Mouse (Mus musculus) kidney, embryonic 15.5 days (tissue): ENCODE results near the gene Bpi. TPM values are rescaled to one million over a fixed set of nuclear protein-coding genes. Genes with fewer than 3 reads are reported as not detected.

Experiments
- ATAC-seq: fragments of 200-750 bp; cut with Nextera tagmentation; replicated peaks from 2 replicates; pipeline ENCODE4 v1.8.0; 2017; ENCODE audit warnings: moderate TSS enrichment; ENCODE audit not compliant: low FRiP score
- H3K27ac ChIP-seq: fragments of 300-500 bp; sonication (generic); 2 replicates; pipeline ENCODE4 v1.5.1; 2015; ENCODE audit warnings: mild to moderate bottlenecking, inconsistent platforms
- H3K27me3 ChIP-seq: fragments of 300-500 bp; sonication (generic); 2 replicates; pipeline ENCODE4 v1.6.1; 2015; ENCODE audit warnings: inconsistent platforms
- H3K36me3 ChIP-seq: fragments of 300-500 bp; sonication (generic); 2 replicates; pipeline ENCODE4 v1.6.1; 2015; ENCODE audit warnings: inconsistent platforms
- H3K4me1 ChIP-seq: fragments of 300-500 bp; sonication (generic); 2 replicates; pipeline ENCODE4 v1.6.1; 2015; ENCODE audit warnings: inconsistent platforms
- H3K4me2 ChIP-seq: fragments of 300-500 bp; sonication (generic); 2 replicates; pipeline ENCODE4 v1.6.1; 2015; ENCODE audit warnings: moderate library complexity, mild to moderate bottlenecking, inconsistent platforms
- H3K4me3 ChIP-seq: fragments of 300-500 bp; sonication (generic); replicated peaks from 2 replicates; pipeline ENCODE4 v1.5.1; 2015; ENCODE audit warnings: mild to moderate bottlenecking, inconsistent platforms
- H3K9ac ChIP-seq: fragments of 300-500 bp; sonication (generic); 2 replicates; pipeline ENCODE4 v1.6.1; 2015; ENCODE audit warnings: mild to moderate bottlenecking, inconsistent platforms
- H3K9me3 ChIP-seq: fragments of 300-500 bp; sonication (generic); replicated peaks from 2 replicates; pipeline ENCODE4 v1.6.1; 2016; ENCODE audit warnings: inconsistent platforms
- WGBS: fragments of 180-500 bp; shearing (Covaris S2); methylation state at CpG from one replicate; pipeline ENCODE4 v1.1.7; 2015; ENCODE audit warnings: mixed read lengths; 5-methylcytosine and 5-hydroxymethylcytosine counted together
- polyA plus RNA-seq: library from polyadenylated mRNA; unstranded; fragments of >200 nt; fragmentation: Nextera tagmentation; extraction: Ambion mirVana; gene quantifications from 2 replicates; pipeline ENCODE4 v1.2.1, GENCODE M21; 2015

The Bpi gene
- 0.08 and 0.17 TPM in 2 replicates for polyA plus RNA-seq

- Histone ChIP-seq H3K4me1 (peaks cover 27% of the 10 kb centered on the region), H3K4me2 (peak within 1 kb of the TSS; percentile 44), H3K9me3 (no peaks in the 10 kb centered on the region), H3K27me3 (no peaks in the 10 kb centered on the region), H3K9ac (no peak within 1 kb of the TSS), H3K27ac (0 out of 2 replicates have a peak within 1 kb of the TSS, but pooled peaks have one; percentile 20), H3K36me3 (no peaks in the 10 kb centered on the region), H3K4me3 (0 out of 2 replicates have a peak within 1 kb of the TSS, but pooled peaks have one; percentile 1)
- ATAC-seq: peak; percentile 19; the same call in 1 of the 2 replicates
- WGBS: 55% methylated on average over 18 of the region's 18 CpGs
These were observed at the start of gene Bpi for GRCm38 (mm10) chr2:158258005-158258418. Gene Bpi (plus strand): TSS chr2:158258094.

- Histone ChIP-seq H3K4me3 (no peak overlapping the region), H3K36me3 (no peaks in the 10 kb centered on the region), H3K4me2 (peak overlapping the region; percentile 15; the same call in 1 of the 2 replicates), H3K9me3 (no peaks in the 10 kb centered on the region), H3K4me1 (peaks cover 50% of the 10 kb centered on the region), H3K27me3 (no peaks in the 10 kb centered on the region), H3K27ac (peak overlapping the region; percentile 78), H3K9ac (no peak overlapping the region)
- peak; percentile 35 for ATAC-seq
- WGBS: 55% methylated on average over 9 of the region's 9 CpGs
These were observed 48.1 kb upstream of the Bpi start for GRCm38 (mm10) chr2:158209776-158210175.

- Histone ChIP-seq H3K27me3 (no peaks in the 10 kb centered on the region), H3K4me1 (peaks cover 57% of the 10 kb centered on the region), H3K9me3 (no peaks in the 10 kb centered on the region), H3K36me3 (no peaks in the 10 kb centered on the region), H3K9ac (peak overlapping the region; percentile 15; the same call in 1 of the 2 replicates), H3K27ac (peak overlapping the region; percentile 78), H3K4me3 (no peak overlapping the region), H3K4me2 (no peak overlapping the region)
- ATAC-seq: no peak
- WGBS: 43% methylated on average over 4 of the region's 4 CpGs
These were observed 47.4 kb upstream of the Bpi start for GRCm38 (mm10) chr2:158210503-158210902.

- Histone ChIP-seq H3K9ac (peak overlapping the region; percentile 15; the same call in 1 of the 2 replicates), H3K9me3 (no peaks in the 10 kb centered on the region), H3K27ac (peak overlapping the region; percentile 78), H3K4me2 (peak overlapping the region; percentile 27; the same call in 1 of the 2 replicates), H3K4me3 (no peak overlapping the region), H3K4me1 (peaks cover 62% of the 10 kb centered on the region), H3K27me3 (no peaks in the 10 kb centered on the region), H3K36me3 (no peaks in the 10 kb centered on the region)
- 28% methylated on average over 10 of the region's 10 CpGs for WGBS
- no peak for ATAC-seq
These were observed 46.9 kb upstream of the Bpi start for GRCm38 (mm10) chr2:158210958-158211357.

GRCm38 (mm10) chr2:158211764-158212471, 46.0 kb upstream of the Bpi start:
- ATAC-seq: no peak
- peaks cover 71% of the 10 kb centered on the region for H3K4me1 ChIP-seq

GRCm38 (mm10) chr2:158215283-158216117, 42.4 kb upstream of the Bpi start:
- H3K36me3 ChIP-seq: no peaks in the 10 kb centered on the region
- 37% methylated on average over 9 of the region's 9 CpGs for WGBS
- peak; percentile 84 for ATAC-seq
- H3K9ac ChIP-seq: no peak overlapping the region
- H3K9me3 ChIP-seq: no peaks in the 10 kb centered on the region
- peak overlapping the region; percentile 89 for H3K27ac ChIP-seq
- H3K4me2 ChIP-seq: peak overlapping the region; percentile 17
- H3K4me1 ChIP-seq: peaks cover 50% of the 10 kb centered on the region
- H3K4me3 ChIP-seq: no peak overlapping the region
- no peaks in the 10 kb centered on the region for H3K27me3 ChIP-seq

More at GRCm38 (mm10) chr2:158211764-158212471, 46.0 kb upstream of the Bpi start:
- Histone ChIP-seq H3K9ac (no peak overlapping the region), H3K36me3 (no peaks in the 10 kb centered on the region), H3K27ac (0 out of 2 replicates have a peak overlapping the region, but pooled peaks have one; percentile 78), H3K9me3 (no peaks in the 10 kb centered on the region), H3K27me3 (no peaks in the 10 kb centered on the region), H3K4me2 (no peak overlapping the region), H3K4me3 (no peak overlapping the region)
- WGBS: 65% methylated on average over 4 of the region's 4 CpGs

- 96% methylated on average over 8 of the region's 8 CpGs for WGBS
- H3K27ac ChIP-seq: peak overlapping the region; percentile 89
- no peak overlapping the region for H3K9ac ChIP-seq
These were observed 41.4 kb upstream of the Bpi start for GRCm38 (mm10) chr2:158216510-158216909.

GRCm38 (mm10) chr2:158219562-158219961, 38.3 kb upstream of the Bpi start:
- no peak overlapping the region for H3K4me3 ChIP-seq
- H3K4me2 ChIP-seq: no peak overlapping the region
- H3K36me3 ChIP-seq: no peaks in the 10 kb centered on the region
- WGBS: 90% methylated on average over 2 of the region's 2 CpGs
- no peaks in the 10 kb centered on the region for H3K9me3 ChIP-seq
- H3K27me3 ChIP-seq: no peaks in the 10 kb centered on the region
- H3K4me1 ChIP-seq: peaks cover 36% of the 10 kb centered on the region
- no peak overlapping the region for H3K9ac ChIP-seq
- no peak for ATAC-seq
- no peak overlapping the region for H3K27ac ChIP-seq

More at GRCm38 (mm10) chr2:158216510-158216909, 41.4 kb upstream of the Bpi start:
- H3K36me3 ChIP-seq: no peaks in the 10 kb centered on the region
- H3K27me3 ChIP-seq: no peaks in the 10 kb centered on the region
- no peak overlapping the region for H3K4me2 ChIP-seq
- H3K4me3 ChIP-seq: no peak overlapping the region
- H3K4me1 ChIP-seq: peaks cover 40% of the 10 kb centered on the region
- ATAC-seq: no peak
- H3K9me3 ChIP-seq: no peaks in the 10 kb centered on the region

GRCm38 (mm10) chr2:158221446-158222084, 36.3 kb upstream of the Bpi start:
- Histone ChIP-seq H3K4me1 (peaks cover 20% of the 10 kb centered on the region), H3K9me3 (no peaks in the 10 kb centered on the region), H3K4me3 (no peak overlapping the region), H3K36me3 (no peaks in the 10 kb centered on the region), H3K27ac (no peak overlapping the region), H3K27me3 (no peaks in the 10 kb centered on the region), H3K9ac (no peak overlapping the region), H3K4me2 (no peak overlapping the region)
- WGBS: 85% methylated on average over 9 of the region's 9 CpGs
- no peak for ATAC-seq

- no peaks in the 10 kb centered on the region for H3K27me3 ChIP-seq
- peaks cover 15% of the 10 kb centered on the region for H3K4me1 ChIP-seq
- ATAC-seq: no peak
- H3K9me3 ChIP-seq: no peaks in the 10 kb centered on the region
- H3K9ac ChIP-seq: no peak overlapping the region
- 42% methylated on average over 4 of the region's 4 CpGs for whole genome bisulfite sequencing
- no peak overlapping the region for H3K4me3 ChIP-seq
- H3K4me2 ChIP-seq: no peak overlapping the region
- H3K36me3 ChIP-seq: no peaks in the 10 kb centered on the region
- H3K27ac ChIP-seq: no peak overlapping the region; the same call in 1 of the 2 replicates
These were observed 35.2 kb upstream of the Bpi start for GRCm38 (mm10) chr2:158222664-158223063.

- WGBS: 63% methylated on average over 3 of the region's 3 CpGs
- Histone ChIP-seq H3K4me3 (no peak overlapping the region), H3K9ac (no peak overlapping the region), H3K4me2 (no peak overlapping the region), H3K27ac (no peak overlapping the region), H3K9me3 (no peaks in the 10 kb centered on the region), H3K36me3 (no peaks in the 10 kb centered on the region), H3K4me1 (peaks cover 21% of the 10 kb centered on the region), H3K27me3 (no peaks in the 10 kb centered on the region)
- no peak for ATAC-seq
These were observed 34.4 kb upstream of the Bpi start for GRCm38 (mm10) chr2:158223497-158223896.
